Comparison of ENCODE assay signal across 13 mouse cellular contexts in genomic region chr14:120428497-120428896, GRCm38 (mm10).
"Had no signal": no experiment of that assay in that cellular context is flagged by ENCODE, and none has a peak within 500 bp of the region (broad histone marks: within the 10 kb centered on the region; RNA-seq: fewer than 3 reads in every experiment).

No protein-coding gene starts in this region.

- DNase-seq: kidney, adult 11 months; kidney, postnatal 10 days; kidney, postnatal 4 days; lung, adult 2 months; lung, postnatal 36 days; right cerebral cortex, postnatal 14 days; thymus, postnatal 4 days had no signal

- H3K4me2 ChIP-seq: liver, embryonic 11.5 days; liver, embryonic 15.5 days; midbrain, embryonic 13.5 days; neural tube, embryonic 15.5 days; stomach, embryonic 15.5 days had no signal

- H3K4me3 ChIP-seq: limb, embryonic 10.5 days; liver, embryonic 15.5 days; midbrain, embryonic 13.5 days; neural tube, embryonic 15.5 days; stomach, embryonic 15.5 days had no signal

- H3K27me3 ChIP-seq: liver, embryonic 15.5 days; midbrain, embryonic 13.5 days; neural tube, embryonic 15.5 days; stomach, embryonic 15.5 days had no signal
